Comparison of ENCODE assay signal across 15 mouse cellular contexts in the genomic region with DNA sequence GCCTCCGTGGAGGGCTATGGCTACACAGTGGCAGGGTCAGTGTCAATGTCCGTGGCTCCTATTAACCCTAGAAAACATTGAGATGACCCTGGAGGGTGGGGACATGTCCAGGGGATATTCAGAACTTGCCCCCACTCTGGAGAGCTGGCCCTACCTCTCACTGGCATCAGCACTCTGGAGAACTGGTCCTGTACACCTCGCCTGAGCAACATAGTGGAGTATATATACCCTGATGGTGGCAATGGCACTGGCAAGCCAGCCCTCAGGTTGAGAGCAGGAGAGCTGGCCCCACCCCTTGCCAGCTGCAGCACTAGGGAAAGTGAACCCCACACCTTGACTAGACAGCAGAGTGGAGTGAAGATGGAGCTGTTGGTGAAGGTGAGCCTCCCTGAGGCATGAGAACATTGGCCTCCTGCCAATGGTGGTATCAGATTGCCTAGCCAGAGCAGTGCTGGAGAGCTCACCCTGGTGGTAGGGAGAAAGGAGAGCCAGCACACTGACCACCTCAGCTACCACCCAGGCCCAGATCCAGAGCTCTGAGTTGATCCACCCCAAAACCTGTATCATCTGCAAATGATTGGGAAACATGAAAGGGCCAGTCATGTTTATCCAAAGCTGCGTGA.
DNase-seq lines count a peak whose midpoint lies in the region; ATAC-seq and TF ChIP-seq lines count a peak whose summit lies in the region.
"Had no signal": no experiment of that assay in that cellular context is flagged by ENCODE, and none has a peak within 500 bp of the region (broad histone marks: within the 10 kb centered on the region; RNA-seq: fewer than 3 reads in every experiment).

No protein-coding gene starts in this region.

- no peaks in the 10 kb centered on the region for H3K36me3 ChIP-seq in forebrain, embryonic 11.5 days (ENCODE audit: control insufficient read depth, insufficient read depth, low read length)
- H3K36me3 ChIP-seq in forebrain, embryonic 16.5 days (ENCODE audit: control insufficient read depth, insufficient read depth) = no peaks in the 10 kb centered on the region
- H3K36me3 ChIP-seq in lung, embryonic 14.5 days (ENCODE audit: insufficient read depth) = no peaks in the 10 kb centered on the region
- H3K36me3 ChIP-seq in lung, postnatal 0 days (ENCODE audit: insufficient read depth, low read length) = no peaks in the 10 kb centered on the region
- H3K36me3 ChIP-seq in MEL (ENCODE audit: control insufficient read depth in 1 of 2, insufficient read depth in 2 of 2, low read length in 2 of 2) = no peaks in the 10 kb centered on the region
- no peaks in the 10 kb centered on the region for H3K36me3 ChIP-seq in limb, embryonic 14.5 days (ENCODE audit: control insufficient read depth, insufficient read depth, low read length)
- H3K36me3 ChIP-seq: limb, embryonic 15.5 days had no signal

- H3K79me2 ChIP-seq in MEL (ENCODE audit: control insufficient read depth, insufficient read depth, low read length, poor library complexity) = no peaks in the 10 kb centered on the region

- no peak overlapping the region; the same call in 1 of the 2 replicates for H3K9ac ChIP-seq in forebrain, embryonic 11.5 days (ENCODE audit: low read length)
- no peak overlapping the region for H3K9ac ChIP-seq in forebrain, embryonic 16.5 days (replicated peaks; ENCODE audit: low read depth, low read length)
- H3K9ac ChIP-seq in lung, embryonic 14.5 days = no peak overlapping the region
- no peak overlapping the region for H3K9ac ChIP-seq in lung, postnatal 0 days (replicated peaks; ENCODE audit: low read depth)
- H3K9ac ChIP-seq in MEL (ENCODE audit: control insufficient read depth, low read depth, low read length, poor library complexity, severe bottlenecking) = no peak overlapping the region
- no peak overlapping the region for H3K9ac ChIP-seq in limb, embryonic 14.5 days (ENCODE audit: low read depth, low read length, severe bottlenecking)
- H3K9ac ChIP-seq: limb, embryonic 15.5 days had no signal

- peak; percentile 27; the same call in 1 of the 2 replicates for ATAC-seq in forebrain, embryonic 11.5 days (replicated peaks; ENCODE audit: low FRiP score)
- ATAC-seq in forebrain, embryonic 16.5 days = no peak
- peak; percentile 44; the same call in 1 of the 2 replicates for ATAC-seq in lung, embryonic 14.5 days (ENCODE audit: insufficient read depth)
- no peak for ATAC-seq in lung, postnatal 0 days
- no peak for ATAC-seq in limb, embryonic 14.5 days (ENCODE audit: low FRiP score, low read depth)

- no peak for TF ChIP-seq RAD21 in MEL (IDR thresholded peaks at IDR 0.05; ENCODE audit: low read depth, low read length)

- TF ChIP-seq CTCF in lung, embryonic 14.5 days (IDR thresholded peaks at IDR 0.05; ENCODE audit: low read depth) = no peak; the same call in 1 of the 2 replicates
- no peak for TF ChIP-seq CTCF in lung, postnatal 0 days (IDR thresholded peaks at IDR 0.05)
- peak in 2 of 3 experiments; percentile 1 to 11; a peak in 1 of 6 replicates for TF ChIP-seq CTCF in MEL (IDR thresholded peaks at IDR 0.05 in 2 of 3, conservative IDR thresholded peaks at IDR 0.05 in 1 of 3; ENCODE audit: control insufficient read depth in 1 of 3, insufficient read depth in 1 of 3, low read depth in 2 of 3, low read length in 3 of 3, poor library complexity in 1 of 3, severe bottlenecking in 1 of 3)

- no peak for TF ChIP-seq POLR2A in MEL (IDR thresholded peaks at IDR 0.05; ENCODE audit: control insufficient read depth in 1 of 2, insufficient read depth in 1 of 2, low read depth in 1 of 2, low read length in 2 of 2, poor library complexity in 1 of 2)
- no peak for TF ChIP-seq POLR2A in limb, embryonic 14.5 days (IDR thresholded peaks at IDR 0.05; ENCODE audit: borderline replicate concordance, extremely low read depth, insufficient read depth, insufficient read length)

- H3K27me3 ChIP-seq in forebrain, embryonic 11.5 days (ENCODE audit: control insufficient read depth, insufficient read depth, low read length) = no peaks in the 10 kb centered on the region
- no peaks in the 10 kb centered on the region for H3K27me3 ChIP-seq in forebrain, embryonic 16.5 days (replicated peaks; ENCODE audit: control insufficient read depth, insufficient read depth, low read length)
- H3K27me3 ChIP-seq in lung, embryonic 14.5 days (ENCODE audit: insufficient read depth, low read length) = no peaks in the 10 kb centered on the region
- H3K27me3 ChIP-seq in lung, postnatal 0 days (replicated peaks; ENCODE audit: insufficient read depth, low read length) = no peaks in the 10 kb centered on the region
- no peaks in the 10 kb centered on the region for H3K27me3 ChIP-seq in MEL (ENCODE audit: control insufficient read depth in 1 of 2, insufficient read depth in 2 of 2, low read length in 2 of 2)
- H3K27me3 ChIP-seq in limb, embryonic 14.5 days (ENCODE audit: control insufficient read depth, insufficient read depth, low read length) = no peaks in the 10 kb centered on the region
- H3K27me3 ChIP-seq: limb, embryonic 15.5 days had no signal

- no peak overlapping the region for H3K4me3 ChIP-seq in forebrain, embryonic 11.5 days (ENCODE audit: low read depth, low read length)
- H3K4me3 ChIP-seq in forebrain, embryonic 16.5 days (replicated peaks; ENCODE audit: low read length) = no peak overlapping the region
- no peak overlapping the region for H3K4me3 ChIP-seq in lung, embryonic 14.5 days (ENCODE audit: low read depth, low read length)
- H3K4me3 ChIP-seq in lung, postnatal 0 days (ENCODE audit: low read depth, low read length) = no peak overlapping the region
- no peak overlapping the region for H3K4me3 ChIP-seq in MEL (ENCODE audit: control insufficient read depth in 1 of 2, insufficient read depth in 1 of 2, low read depth in 2 of 2, low read length in 2 of 2)
- no peak overlapping the region for H3K4me3 ChIP-seq in limb, embryonic 14.5 days (replicated peaks; ENCODE audit: low read length)
- H3K4me3 ChIP-seq: limb, embryonic 15.5 days had no signal

- no peak overlapping the region for H3K4me2 ChIP-seq in forebrain, embryonic 11.5 days (ENCODE audit: low read depth, low read length, severe bottlenecking)
- H3K4me2 ChIP-seq in forebrain, embryonic 16.5 days (ENCODE audit: low read length) = no peak overlapping the region
- no peak overlapping the region for H3K4me2 ChIP-seq in lung, embryonic 14.5 days
- no peak overlapping the region for H3K4me2 ChIP-seq in lung, postnatal 0 days (replicated peaks; ENCODE audit: low read depth, low read length)
- no peak overlapping the region for H3K4me2 ChIP-seq in limb, embryonic 14.5 days (replicated peaks; ENCODE audit: low read depth, low read length, severe bottlenecking)
- H3K4me2 ChIP-seq: limb, embryonic 15.5 days had no signal

- 89% methylated on average over 4 of the region's 4 CpGs for WGBS in forebrain, embryonic 11.5 days
- 90% methylated on average over 4 of the region's 4 CpGs for WGBS in forebrain, embryonic 16.5 days
- WGBS in lung, embryonic 14.5 days = 80% methylated on average over 4 of the region's 4 CpGs
- 85% methylated on average over 4 of the region's 4 CpGs for WGBS in lung, postnatal 0 days
- WGBS in limb, embryonic 14.5 days = 85% methylated on average over 4 of the region's 4 CpGs

- H3K9me3 ChIP-seq in forebrain, embryonic 11.5 days (ENCODE audit: control insufficient read depth, low read length) = no peaks in the 10 kb centered on the region
- H3K9me3 ChIP-seq in forebrain, embryonic 16.5 days (ENCODE audit: control insufficient read depth, low read length) = no peaks in the 10 kb centered on the region
- H3K9me3 ChIP-seq in lung, embryonic 14.5 days (ENCODE audit: low read depth, low read length) = no peaks in the 10 kb centered on the region
- H3K9me3 ChIP-seq in lung, postnatal 0 days (ENCODE audit: low read length) = no peaks in the 10 kb centered on the region
- H3K9me3 ChIP-seq in MEL (replicated peaks; ENCODE audit: insufficient read depth, low read length) = no peaks in the 10 kb centered on the region
- H3K9me3 ChIP-seq in limb, embryonic 14.5 days (ENCODE audit: control insufficient read depth, low read length) = no peaks in the 10 kb centered on the region
- H3K9me3 ChIP-seq: limb, embryonic 15.5 days had no signal

- TF ChIP-seq EP300 in lung, postnatal 0 days (IDR thresholded peaks at IDR 0.05) = no peak
- no peak for TF ChIP-seq EP300 in MEL (IDR thresholded peaks at IDR 0.05; ENCODE audit: low read depth in 1 of 2, low read length in 2 of 2)

- no peak overlapping the region for H3K27ac ChIP-seq in forebrain, embryonic 11.5 days (ENCODE audit: low read depth, low read length)
- no peak overlapping the region for H3K27ac ChIP-seq in forebrain, embryonic 16.5 days (ENCODE audit: low read length)
- H3K27ac ChIP-seq in lung, embryonic 14.5 days (ENCODE audit: low read depth) = no peak overlapping the region
- no peak overlapping the region for H3K27ac ChIP-seq in lung, postnatal 0 days (ENCODE audit: low read length)
- no peak overlapping the region for H3K27ac ChIP-seq in MEL (ENCODE audit: control insufficient read depth, low read depth, low read length)
- no peak overlapping the region for H3K27ac ChIP-seq in limb, embryonic 14.5 days (replicated peaks; ENCODE audit: low read depth, low read length)
- H3K27ac ChIP-seq: limb, embryonic 15.5 days had no signal

- H3K4me1 ChIP-seq in forebrain, embryonic 11.5 days (replicated peaks; ENCODE audit: control insufficient read depth, insufficient read depth, low read length) = no peaks in the 10 kb centered on the region
- no peaks in the 10 kb centered on the region for H3K4me1 ChIP-seq in forebrain, embryonic 16.5 days (replicated peaks; ENCODE audit: control insufficient read depth, insufficient read depth, low read length)
- no peaks in the 10 kb centered on the region for H3K4me1 ChIP-seq in lung, embryonic 14.5 days (ENCODE audit: insufficient read depth)
- H3K4me1 ChIP-seq in lung, postnatal 0 days (ENCODE audit: insufficient read depth, low read depth, low read length) = no peaks in the 10 kb centered on the region
- H3K4me1 ChIP-seq in MEL (ENCODE audit: control insufficient read depth in 1 of 2, insufficient read depth in 2 of 2, low read length in 2 of 2) = no peaks in the 10 kb centered on the region
- no peaks in the 10 kb centered on the region for H3K4me1 ChIP-seq in limb, embryonic 14.5 days (ENCODE audit: control insufficient read depth, insufficient read depth, low read length)
- H3K4me1 ChIP-seq: limb, embryonic 15.5 days had no signal

- DNase-seq in forebrain, embryonic 11.5 days (ENCODE audit: low spot score) = no peak
- no peak for DNase-seq in lung, embryonic 14.5 days
- DNase-seq in lung, postnatal 0 days (ENCODE audit: low spot score) = no peak
- peak; percentile 18 for DNase-seq in MEL (ENCODE audit: low read depth, low spot score)
- peak; percentile 10 for DNase-seq in limb, embryonic 14.5 days (ENCODE audit: low spot score)
- DNase-seq in frontal cortex, adult 2 months (ENCODE audit: extremely low spot score in 1 of 2, low spot score in 1 of 2) = no peak
- DNase-seq in layer of hippocampus, postnatal 25 days (ENCODE audit: extremely low spot score in 1 of 2, low spot score in 1 of 2) = no peak
- DNase-seq: B cell, adult 2 months; cerebellum, adult 2 months; heart, adult 11 months; kidney, postnatal 25 days; lung, postnatal 14 days; right cerebral cortex, postnatal 14 days had no signal

TF ChIP-seq in MEL, 35 proteins besides CTCF, POLR2A, EP300 and RAD21 (continues in another document):
- TF ChIP-seq USF1 (IDR thresholded peaks at IDR 0.05; ENCODE audit: low read depth, low read length) (no peak), POLR2AphosphoS5 (IDR thresholded peaks at IDR 0.05; ENCODE audit: borderline replicate concordance, low read depth, low read length) (no peak)

Comparison
In these comparisons a context has a peak if more than half of its experiments do, and no peak if none do; other contexts are left out.
1. ATAC-seq: peak in forebrain, embryonic 11.5 days (single experiment) and lung, embryonic 14.5 days (single experiment); none in forebrain, embryonic 16.5 days (single experiment), lung, postnatal 0 days (single experiment) and limb, embryonic 14.5 days (single experiment).
2. DNase-seq: peak in MEL (single experiment) and limb, embryonic 14.5 days (single experiment); none in forebrain, embryonic 11.5 days (single experiment), lung, embryonic 14.5 days (single experiment), lung, postnatal 0 days (single experiment), frontal cortex, adult 2 months (0 of 2) and layer of hippocampus, postnatal 25 days (0 of 2).
3. CTCF ChIP-seq: peak in MEL (2 of 3); none in lung, embryonic 14.5 days (single experiment) and lung, postnatal 0 days (single experiment).